Mouse (Mus musculus) thymus, postnatal 10 days (tissue): Measurements from ENCODE around the gene Gpr39.
"Not testable (repeated sequence)": the region's sequence is repeated elsewhere in the genome, so short reads cannot be mapped to it uniquely, and the experiment has no call there.

ENCODE experiments used
- DNase-seq, 2 experiments: peaks; one replicate each; pipeline ENCODE4 v3.0.0; 2021; ENCODE audit warnings: low spot score in 2 of 2

Gpr39 gene

DNA sequence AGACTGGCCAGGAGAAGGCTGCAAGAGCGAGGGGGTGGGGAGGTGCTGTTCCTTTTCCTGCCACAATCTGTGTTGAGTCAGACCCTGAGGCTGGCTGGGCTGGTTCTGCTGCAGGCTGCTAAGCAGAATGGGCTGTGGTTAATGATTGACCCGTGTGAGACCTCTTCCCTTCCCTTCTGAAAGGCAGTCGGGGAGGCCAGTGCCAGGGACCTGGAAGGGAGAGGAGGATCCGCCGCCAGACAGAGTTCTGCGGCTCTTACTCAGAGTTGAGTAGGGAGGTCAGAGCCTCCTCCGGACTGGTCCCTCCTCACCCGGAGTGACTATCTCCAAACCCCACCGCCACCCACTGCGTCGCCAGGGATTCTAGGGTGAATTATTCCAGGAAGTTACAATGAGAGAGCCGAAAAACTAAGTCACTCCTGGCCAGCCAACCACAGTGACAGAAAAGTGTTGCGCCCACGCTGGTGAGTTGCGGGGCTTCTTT lies at the start of gene Gpr39:
Gene Gpr39, plus strand, starts transcription at position 206 of the 484 bp plus-strand sequence.
- no peak for DNase-seq

DNA sequence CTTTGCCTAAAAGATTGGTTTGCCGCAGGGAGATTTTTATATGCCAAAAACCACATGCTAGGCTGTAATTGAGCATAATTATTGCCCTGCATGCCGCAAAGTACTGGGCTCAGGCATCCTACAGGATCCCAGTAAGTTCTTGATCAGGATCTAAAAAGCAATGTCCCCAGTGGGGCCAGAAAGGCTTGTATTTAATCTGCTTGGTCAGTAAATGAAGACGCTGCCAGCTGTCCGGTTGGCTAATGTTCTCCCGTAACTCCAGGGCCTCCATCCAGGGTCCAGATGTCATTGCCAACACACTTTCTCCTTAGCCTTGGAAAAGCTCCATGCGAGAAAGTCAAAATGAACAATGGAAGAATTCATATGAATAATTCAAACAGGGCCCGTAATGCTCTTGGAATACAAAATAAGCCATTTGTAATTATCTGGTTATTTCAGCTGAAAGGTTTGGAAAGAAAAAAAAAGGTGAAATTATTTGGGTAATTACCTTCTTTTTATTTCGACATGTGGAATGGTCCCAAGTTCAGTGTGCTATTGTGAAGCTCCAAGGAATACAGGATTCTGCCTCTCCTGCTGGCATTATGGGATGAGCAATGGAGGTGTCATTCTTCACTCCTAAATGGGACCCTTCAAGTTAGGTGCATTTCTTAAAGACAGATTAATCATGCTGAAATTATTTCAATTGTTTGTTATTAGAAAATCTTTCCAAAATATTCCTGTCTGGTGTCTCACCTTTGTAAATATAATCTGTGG lies 37.1 kb upstream of the Gpr39 start:
- no peak for DNase-seq

DNA sequence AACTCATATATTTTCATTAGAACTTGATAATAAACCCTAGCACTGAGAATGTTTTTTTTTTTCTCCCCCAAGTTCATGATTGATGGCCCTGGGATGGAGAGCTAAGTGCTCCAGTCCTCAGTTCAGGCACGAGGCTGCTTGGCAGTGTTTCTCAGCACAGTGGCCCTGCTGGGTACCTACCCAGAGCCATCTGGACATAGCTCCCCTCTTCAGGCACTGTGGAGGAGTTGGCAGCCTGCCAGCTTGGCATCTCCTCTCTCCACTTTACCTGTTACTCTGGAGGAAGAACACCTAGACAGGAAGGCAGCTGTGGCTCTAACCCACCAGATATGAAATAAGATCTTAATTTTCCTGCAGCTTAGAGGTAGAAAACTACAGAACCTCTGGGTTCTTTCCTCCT lies 33.2 kb upstream of the Gpr39 start:
- DNase-seq: no peak

DNA sequence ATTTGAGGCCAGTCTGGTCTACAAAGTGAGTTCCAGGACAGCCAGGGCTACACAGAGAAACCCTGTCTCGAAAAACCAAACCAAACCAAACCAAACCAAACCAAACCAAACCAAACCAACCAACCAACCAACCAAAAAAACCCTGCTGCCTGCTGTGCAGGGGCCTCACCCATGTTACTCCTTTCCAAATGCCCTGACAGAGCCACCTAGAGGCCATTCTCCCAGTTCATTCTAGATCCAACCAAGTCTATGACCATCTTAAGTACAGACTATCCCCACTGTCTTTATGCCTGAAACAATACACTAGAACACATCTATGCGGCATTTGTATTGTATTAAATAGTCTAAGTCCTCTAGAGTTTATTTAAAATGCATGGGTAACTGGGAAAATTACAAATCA lies 30.0 kb upstream of the Gpr39 start:
- DNase-seq: not testable (repeated sequence)

- no peak for DNase-seq
Observed at GRCm38 (mm10) chr1:125648011-125648410, 28.8 kb upstream of the Gpr39 start.

GRCm38 (mm10) chr1:125649056-125649455 lies 27.7 kb upstream of the Gpr39 start:
- DNase-seq: no peak

DNA sequence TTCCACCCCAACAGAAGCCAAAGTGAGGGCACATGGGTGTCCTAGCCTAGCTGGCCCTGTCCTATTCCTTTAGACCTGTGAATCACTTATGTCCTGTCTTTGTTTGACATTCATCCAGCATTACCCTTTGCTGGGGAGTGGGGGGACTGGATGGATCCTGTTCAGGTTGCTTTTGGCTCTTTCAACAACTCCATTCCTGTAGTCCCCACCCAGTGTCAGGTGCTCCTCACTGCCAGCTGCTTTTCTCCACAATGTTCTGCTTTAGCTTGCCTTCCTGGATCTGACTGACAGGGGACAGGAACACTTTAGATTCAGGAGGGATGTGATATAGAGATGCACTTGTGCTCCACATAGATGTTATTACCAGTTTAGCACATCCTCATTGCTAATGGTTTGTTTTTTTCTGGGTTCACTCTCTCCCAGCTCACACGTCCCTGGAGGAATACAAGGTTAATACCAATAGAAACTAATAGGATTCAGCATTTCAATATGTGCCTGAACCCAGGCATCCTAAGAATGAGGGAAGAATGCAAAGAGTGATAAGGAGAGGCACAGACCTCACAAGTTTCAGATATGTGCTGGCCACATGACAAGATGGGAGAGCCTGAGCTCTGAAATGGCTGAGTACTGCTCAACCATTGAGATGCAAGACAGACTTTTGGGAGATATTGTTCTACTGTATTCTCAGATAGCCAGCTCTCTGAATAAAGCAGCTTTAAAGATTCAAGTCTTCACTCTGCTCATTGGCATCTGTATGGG lies 23.8 kb upstream of the Gpr39 start:
- no peak for DNase-seq

- DNase-seq: no peak
Observed at GRCm38 (mm10) chr1:125657416-125657815, 19.4 kb upstream of the Gpr39 start.

DNA sequence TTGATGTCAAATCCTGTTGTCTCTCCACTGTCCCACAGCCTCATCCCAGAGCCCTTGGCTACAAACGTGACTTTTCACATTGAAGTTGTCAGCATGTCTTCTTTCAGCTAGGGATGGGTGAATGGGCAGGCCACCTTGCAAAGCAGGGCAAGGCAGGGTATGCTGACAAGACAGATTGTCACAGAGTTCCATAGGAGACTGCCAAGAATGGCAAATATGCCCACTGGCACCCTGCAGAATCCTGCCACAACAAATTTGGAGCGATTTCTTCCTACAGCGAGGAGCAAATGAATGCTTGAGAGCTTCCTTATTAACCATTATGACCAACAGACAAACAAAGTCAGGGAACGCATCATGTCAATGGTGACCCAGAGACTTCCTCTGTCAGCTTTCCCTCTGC lies 16.6 kb upstream of the Gpr39 start:
- DNase-seq: no peak

DNA sequence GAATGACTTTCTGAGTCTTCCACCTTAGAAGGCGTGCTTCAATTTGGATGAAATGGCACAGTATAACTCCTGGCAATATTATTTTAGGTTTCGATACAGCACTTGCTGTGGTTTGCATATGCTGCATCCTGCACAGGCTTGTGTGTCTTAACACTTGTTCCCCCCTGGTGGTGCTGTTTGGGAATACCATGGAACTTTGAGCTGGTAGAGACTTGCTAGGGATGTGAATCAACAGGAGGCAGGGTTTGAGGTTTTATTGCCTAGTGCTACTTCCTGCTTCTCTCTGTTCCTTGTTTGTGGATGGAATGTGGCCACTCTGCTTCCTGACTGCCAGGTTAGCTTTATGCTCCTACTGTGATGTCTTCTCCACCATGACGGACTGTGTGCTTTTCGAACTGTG lies 15.9 kb upstream of the Gpr39 start:
- DNase-seq: no peak

GRCm38 (mm10) chr1:125662058-125662457 lies 14.7 kb upstream of the Gpr39 start:
- DNase-seq: no peak

DNA sequence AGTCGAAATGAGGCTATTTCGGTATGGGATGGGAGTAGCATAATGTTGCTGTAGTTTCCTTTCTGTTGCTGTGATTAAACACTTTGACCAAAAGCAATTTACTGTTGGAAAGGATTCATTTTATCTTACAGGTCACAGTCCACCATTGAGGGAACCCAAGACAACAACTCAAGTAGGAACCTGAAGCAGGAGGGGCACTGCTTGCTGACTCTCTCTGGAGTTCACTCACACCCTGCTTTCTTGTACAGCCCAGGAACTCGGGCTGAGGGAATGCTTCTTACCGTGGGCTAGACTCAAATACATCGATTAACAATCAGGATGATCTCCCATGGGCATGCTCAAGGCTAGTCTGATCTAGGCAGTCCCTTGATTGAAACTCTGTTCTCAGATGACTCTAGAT lies 14.1 kb upstream of the Gpr39 start:
- no peak for DNase-seq

DNA sequence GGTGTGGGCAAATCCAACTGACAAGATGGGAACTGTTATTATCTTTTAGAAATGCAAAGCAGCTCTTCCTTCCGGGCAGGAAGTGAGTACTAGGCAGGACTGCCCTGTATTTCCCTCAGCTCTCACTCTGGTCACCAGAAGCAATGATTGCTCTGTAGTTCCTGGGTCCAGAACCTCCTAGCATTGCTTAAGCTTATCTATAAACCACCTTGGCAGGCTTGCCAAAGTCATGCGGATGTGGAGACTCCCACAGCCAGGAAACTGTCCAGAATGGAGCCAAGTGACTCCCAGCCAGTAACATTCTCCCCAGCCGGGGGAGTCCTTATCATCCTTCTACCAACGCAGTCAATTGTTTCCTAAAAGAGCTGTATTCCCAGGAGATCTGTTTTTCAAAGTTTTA lies 13.7 kb upstream of the Gpr39 start:
- no peak for DNase-seq

DNA sequence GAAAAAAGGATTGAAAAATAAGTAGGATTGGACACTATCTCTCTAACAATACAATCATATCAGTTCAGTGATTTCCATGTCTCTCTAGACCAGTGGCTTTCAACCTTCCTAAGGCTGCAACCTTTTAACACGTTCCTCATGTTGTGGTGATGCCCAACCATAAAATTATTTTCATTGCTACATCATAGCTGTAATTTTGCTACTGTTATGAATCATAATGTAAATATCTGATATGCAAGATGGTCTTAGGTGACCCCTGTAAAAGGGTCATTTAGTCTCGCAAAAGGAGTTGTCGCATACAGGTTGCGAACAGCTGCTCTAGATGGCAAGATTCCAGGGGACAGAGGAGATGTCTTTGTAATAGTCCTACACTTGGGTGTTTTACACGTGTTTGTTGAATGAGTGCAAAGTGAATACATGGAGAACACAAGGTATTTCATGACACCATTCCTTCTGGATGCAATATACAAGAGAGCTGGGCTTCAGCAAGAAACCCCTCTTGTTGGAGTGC lies 11.6 kb upstream of the Gpr39 start:
- no peak for DNase-seq

GRCm38 (mm10) chr1:125669035-125669434 lies 7.8 kb upstream of the Gpr39 start:
- no peak for DNase-seq

DNA sequence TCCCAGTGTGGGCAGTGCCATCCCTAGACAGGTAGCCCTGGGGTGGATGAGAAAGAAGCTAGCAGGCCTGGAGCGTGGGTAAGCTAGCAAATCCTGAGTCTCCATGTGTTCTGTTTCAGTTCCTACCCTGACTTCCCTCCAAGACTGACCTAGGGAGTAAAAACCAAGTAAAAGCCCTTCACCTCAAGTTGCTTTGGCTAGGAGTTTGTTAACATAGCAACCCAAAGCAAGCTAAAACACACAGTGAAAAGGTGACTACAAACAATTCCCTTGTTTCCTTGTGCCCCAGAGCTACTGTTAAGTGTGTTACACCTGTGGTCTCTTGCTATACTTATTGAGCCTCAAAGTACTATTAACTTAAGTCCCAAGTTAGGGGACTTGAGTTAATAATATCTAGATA lies 1.6 kb upstream of the Gpr39 start:
- no peak for DNase-seq

DNA sequence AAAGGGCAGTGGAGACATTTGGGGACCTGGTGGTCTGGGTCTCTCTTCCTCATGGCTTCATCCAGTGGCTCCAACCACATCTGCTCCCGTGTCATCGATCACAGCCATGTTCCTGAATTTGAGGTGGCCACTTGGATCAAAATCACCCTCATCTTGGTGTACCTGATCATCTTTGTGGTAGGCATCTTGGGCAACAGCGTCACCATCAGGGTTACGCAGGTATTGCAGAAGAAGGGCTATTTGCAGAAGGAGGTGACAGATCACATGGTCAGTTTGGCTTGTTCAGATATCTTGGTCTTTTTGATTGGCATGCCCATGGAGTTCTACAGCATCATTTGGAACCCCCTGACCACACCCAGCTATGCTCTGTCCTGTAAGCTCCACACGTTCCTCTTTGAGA lies 491 bp downstream of the Gpr39 start:
- DNase-seq: no peak

DNA sequence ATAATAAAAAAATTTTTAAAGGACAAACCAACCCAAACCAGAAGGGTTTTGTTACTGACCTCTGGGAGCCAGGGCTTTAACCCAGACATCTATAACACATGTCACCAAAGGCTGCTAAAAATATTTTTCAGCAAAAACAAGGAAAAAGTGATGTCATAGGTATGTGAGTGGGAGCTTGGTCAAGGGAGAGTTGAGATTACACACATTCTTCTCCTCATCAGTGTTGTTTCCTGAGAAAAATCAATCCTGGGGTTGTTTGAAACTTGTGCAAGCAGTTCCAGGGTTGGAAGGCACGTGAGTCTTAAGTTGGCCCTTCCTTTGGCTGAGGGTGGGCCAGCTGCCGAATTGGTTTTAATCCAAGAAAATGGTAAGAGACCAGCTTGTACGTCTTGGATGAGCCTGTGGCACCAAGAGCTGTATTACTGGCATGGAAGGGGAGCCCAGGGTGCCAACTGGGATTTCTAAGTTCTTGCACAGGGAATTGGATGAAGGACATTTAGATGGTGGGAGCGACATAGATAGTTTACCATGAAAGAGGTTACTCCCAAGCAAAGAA lies 2.8 kb downstream of the Gpr39 start:
- DNase-seq: no peak

DNA sequence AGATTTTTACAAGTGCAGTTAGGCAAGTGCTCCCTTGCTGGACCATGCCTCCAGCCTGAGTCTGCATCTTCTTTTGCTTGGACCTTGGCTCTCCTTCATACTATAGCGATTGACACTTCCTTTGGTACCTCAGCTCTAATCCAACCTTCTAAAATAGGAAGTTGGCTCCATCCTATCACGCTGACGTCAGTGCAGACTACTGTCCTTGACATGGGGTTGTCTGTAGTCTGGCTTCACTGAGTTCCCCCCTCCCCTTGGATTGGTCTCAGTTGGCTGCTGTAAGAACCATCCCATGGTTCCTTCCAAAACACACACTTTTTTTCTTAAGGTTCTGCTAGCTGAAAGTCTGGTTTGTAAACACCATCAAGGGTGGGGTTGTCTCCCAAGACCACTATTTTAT lies 7.6 kb downstream of the Gpr39 start:
- DNase-seq: no peak

DNA sequence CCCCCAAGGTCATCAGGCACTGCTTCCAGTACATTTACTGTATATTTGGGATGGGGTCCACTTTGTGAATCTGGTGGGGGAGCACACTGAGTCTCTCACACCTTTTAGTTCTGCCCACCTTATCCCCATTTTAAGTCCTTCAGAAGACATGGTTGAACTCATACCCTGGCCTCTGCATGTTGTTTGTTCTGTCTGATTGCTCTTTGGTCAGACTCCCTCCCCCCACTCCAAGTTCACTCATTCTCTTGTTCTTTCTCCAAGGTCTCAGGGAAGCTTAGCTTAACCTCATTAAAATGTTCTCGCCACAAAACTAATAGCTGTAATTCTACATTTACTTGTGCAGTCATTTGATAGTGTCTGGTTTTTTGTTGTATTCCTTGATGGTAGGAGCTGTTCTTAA lies 8.5 kb downstream of the Gpr39 start:
- no peak for DNase-seq

DNA sequence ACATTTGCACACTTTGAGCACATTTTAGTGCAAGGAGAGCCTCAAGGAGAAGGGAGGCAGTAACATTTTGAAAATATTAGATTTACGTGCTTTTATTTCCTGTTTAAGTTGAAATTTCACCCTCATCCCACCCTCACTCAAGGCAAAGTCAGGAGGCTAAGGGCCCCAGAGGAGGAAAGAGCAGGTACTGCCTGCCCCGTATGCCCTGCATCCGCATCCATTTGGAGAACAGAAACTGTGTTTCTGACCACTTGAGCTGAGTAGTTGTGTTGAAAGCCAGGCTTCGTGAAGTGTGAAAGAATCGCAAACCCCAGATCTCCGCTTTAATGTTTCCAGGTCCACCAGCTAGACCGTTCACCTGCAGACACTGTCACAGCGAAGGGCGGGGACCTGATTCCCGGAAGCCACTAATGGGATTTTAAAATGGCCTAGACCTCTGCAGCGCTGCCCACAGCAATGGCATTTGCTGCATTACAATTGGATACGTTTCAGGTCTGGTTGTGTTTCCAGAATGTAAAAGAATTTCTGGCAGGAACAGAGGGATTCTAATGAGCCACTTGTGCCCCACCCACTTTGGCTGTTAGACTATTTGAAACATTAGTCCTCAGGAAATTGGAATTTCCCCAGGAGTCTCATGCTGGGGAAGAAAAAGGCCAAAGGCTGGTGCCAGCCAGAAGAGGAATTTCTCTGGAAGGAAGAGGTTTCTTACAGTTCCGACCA lies 11.1 kb downstream of the Gpr39 start:
- DNase-seq: no peak

DNA sequence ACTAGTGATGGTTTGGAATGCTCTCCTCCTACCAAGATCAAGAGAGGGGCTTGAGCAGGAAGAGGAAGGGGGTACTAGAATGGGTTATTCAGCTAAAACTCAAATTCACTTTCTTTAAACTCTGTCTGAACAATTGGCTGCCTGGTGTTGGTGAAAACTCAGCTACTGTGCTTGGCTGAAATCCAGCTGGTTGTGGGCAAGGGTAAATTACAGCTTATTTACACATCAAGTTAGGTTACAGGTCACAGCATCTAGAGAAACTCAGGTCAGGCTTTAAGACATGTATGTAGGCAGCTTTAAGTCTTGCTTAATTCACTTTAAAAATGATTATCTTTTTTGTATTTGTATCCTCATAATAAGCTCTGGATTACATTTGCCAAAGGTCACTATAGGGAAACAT lies 16.7 kb downstream of the Gpr39 start:
- DNase-seq: no peak
